Mouse (Mus musculus) megakaryocyte, embryonic 14.5 days (primary cell): Measurements from ENCODE around the gene Dcxr.

ENCODE experiments used
- FLI1 ChIP-seq: IDR thresholded peaks from 2 replicates; pipeline ENCODE4 v1.6.1; 2012; ENCODE audit warnings: low read length, inconsistent platforms, mixed read lengths
- GATA1 ChIP-seq: IDR thresholded peaks from 3 replicates; pipeline ENCODE4 v1.6.1; 2012; ENCODE audit warnings: mixed read lengths, low read length, inconsistent platforms, borderline replicate concordance

GRCm38 (mm10) chr11:120707225-120707624 is 19.9 kb downstream of the Dcxr start:
- no peak for TF ChIP-seq GATA1
- TF ChIP-seq FLI1: no peak
